In genomic region chr9:57835841-57836514, GRCm38 (mm10) we compare ENCODE assay signal across 8 mouse cellular contexts. TPM values are rescaled to one million over a fixed set of nuclear protein-coding genes. Genes with fewer than 3 reads are reported as not detected.
DNase-seq lines count a peak whose midpoint lies in the region; ATAC-seq and TF ChIP-seq lines count a peak whose summit lies in the region.

No protein-coding gene starts in this region.

- WGBS in heart, embryonic 14.5 days: under 1% methylated on average over 22 of the region's 22 CpGs
- 1% methylated on average over 22 of the region's 22 CpGs for WGBS in forebrain, postnatal 0 days
- WGBS in macrophage (ENCODE audit: missing documents): 7% methylated on average over 21 of the region's 22 CpGs

- peak overlapping the region; percentile 71 to 81 for H3K27ac ChIP-seq in heart, embryonic 14.5 days (replicated peaks in 1 of 2; ENCODE audit: control insufficient read depth in 1 of 2, insufficient read depth in 1 of 2, low read depth in 2 of 2, low read length in 2 of 2)
- no peak overlapping the region for H3K27ac ChIP-seq in MEL (ENCODE audit: control insufficient read depth, low read depth, low read length)
- H3K27ac ChIP-seq in forebrain, postnatal 0 days (ENCODE audit: low read depth, low read length): peak overlapping the region; percentile 51; the same call in 1 of the 2 replicates
- peak overlapping the region; percentile 62 for H3K27ac ChIP-seq in macrophage

- peaks cover 8 to 53% of the 10 kb centered on the region in 2 experiments for H3K4me1 ChIP-seq in heart, embryonic 14.5 days (ENCODE audit: control insufficient read depth in 2 of 2, insufficient read depth in 2 of 2, low read length in 2 of 2)
- H3K4me1 ChIP-seq in MEL (ENCODE audit: control insufficient read depth in 1 of 2, insufficient read depth in 2 of 2, low read length in 2 of 2): peaks cover 17 to 40% of the 10 kb centered on the region in 2 experiments
- peaks cover 17% of the 10 kb centered on the region; the same call in 1 of the 2 replicates for H3K4me1 ChIP-seq in forebrain, postnatal 0 days (ENCODE audit: insufficient read depth)

- H3K79me2 ChIP-seq in MEL (ENCODE audit: control insufficient read depth, insufficient read depth, low read length, poor library complexity): peaks cover 1% of the 10 kb centered on the region; the same call in 1 of the 2 replicates
- peaks cover 34% of the 10 kb centered on the region; the same call in 1 of the 2 replicates for H3K79me2 ChIP-seq in macrophage (ENCODE audit: inconsistent target)

- H3K9ac ChIP-seq in heart, embryonic 14.5 days (ENCODE audit: low read length): peak overlapping the region; percentile 85
- H3K9ac ChIP-seq in MEL (ENCODE audit: control insufficient read depth, low read depth, low read length, poor library complexity, severe bottlenecking): peak overlapping the region; percentile 73
- H3K9ac ChIP-seq in forebrain, postnatal 0 days: peak overlapping the region; percentile 67

- H3K27me3 ChIP-seq in heart, embryonic 14.5 days (ENCODE audit: control insufficient read depth, insufficient read depth, low read length): no peaks in the 10 kb centered on the region
- no peaks in the 10 kb centered on the region for H3K27me3 ChIP-seq in MEL (ENCODE audit: control insufficient read depth in 1 of 2, insufficient read depth in 2 of 2, low read length in 2 of 2)
- no peaks in the 10 kb centered on the region for H3K27me3 ChIP-seq in forebrain, postnatal 0 days (ENCODE audit: insufficient read depth, low read length)

- H3K4me3 ChIP-seq in heart, embryonic 14.5 days (ENCODE audit: control insufficient read depth in 1 of 2, insufficient read depth in 1 of 2, low read depth in 1 of 2, low read length in 2 of 2): peak overlapping the region; percentile 88 to 99
- H3K4me3 ChIP-seq in MEL (ENCODE audit: control insufficient read depth in 1 of 2, insufficient read depth in 1 of 2, low read depth in 2 of 2, low read length in 2 of 2) (peak overlapping the region; percentile 81 to 82), macrophage (ENCODE audit: inconsistent target) (peak overlapping the region; percentile 90)
- peak overlapping the region; percentile 80 for H3K4me3 ChIP-seq in forebrain, postnatal 0 days (ENCODE audit: low read depth, low read length)

- TF ChIP-seq RAD21 in MEL (IDR thresholded peaks at IDR 0.05; ENCODE audit: low read depth, low read length): no peak

- no peak for TF ChIP-seq CTCF in MEL (IDR thresholded peaks at IDR 0.05 in 2 of 3, conservative IDR thresholded peaks at IDR 0.05 in 1 of 3; ENCODE audit: control insufficient read depth in 1 of 3, insufficient read depth in 1 of 3, low read depth in 2 of 3, low read length in 3 of 3, poor library complexity in 1 of 3, severe bottlenecking in 1 of 3)
- no peak for TF ChIP-seq CTCF in forebrain, postnatal 0 days (IDR thresholded peaks at IDR 0.05; ENCODE audit: low read depth)

- intact Hi-C loops in heart, postnatal 25 days (cut with DNase I): no loop called here
- intact Hi-C loops in left cerebral cortex, postnatal 14 days (cut with DNase I): loop anchor here (5.0 kb wide), 1 partner anchor 76 kb away; the partner anchor contains the start of gene Ubl7

- no peak for TF ChIP-seq POLR2A in MEL (IDR thresholded peaks at IDR 0.05; ENCODE audit: control insufficient read depth in 1 of 2, insufficient read depth in 1 of 2, low read depth in 1 of 2, low read length in 2 of 2, poor library complexity in 1 of 2)

- no peak for ATAC-seq in heart, embryonic 14.5 days (ENCODE audit: insufficient number of reproducible peaks, insufficient read depth, low FRiP score, low read depth)
- ATAC-seq in forebrain, postnatal 0 days: no peak
- ATAC-seq in activated CD4-positive, CD25-positive, alpha-beta regulatory T cell, adult 4 months: no peak

- DNase-seq in heart, postnatal 25 days (ENCODE audit: low spot score): no peak
- peak; percentile 20 for DNase-seq in MEL (ENCODE audit: low read depth, low spot score)
- DNase-seq in forebrain, postnatal 0 days: no peak
- no peak for DNase-seq in right cerebral cortex, postnatal 4 days
- DNase-seq in left cerebral cortex, postnatal 14 days (ENCODE audit: low spot score in 2 of 2): no peak

- H3K4me2 ChIP-seq in heart, embryonic 14.5 days (ENCODE audit: low read length): peak overlapping the region; percentile 79
- H3K4me2 ChIP-seq in forebrain, postnatal 0 days (ENCODE audit: low read depth): peak overlapping the region; percentile 61

- TF ChIP-seq EP300 in MEL (IDR thresholded peaks at IDR 0.05; ENCODE audit: low read depth in 1 of 2, low read length in 2 of 2): no peak

- H3K9me3 ChIP-seq in heart, embryonic 14.5 days (ENCODE audit: control insufficient read depth, low read length): no peaks in the 10 kb centered on the region
- no peaks in the 10 kb centered on the region for H3K9me3 ChIP-seq in MEL (replicated peaks; ENCODE audit: insufficient read depth, low read length)
- no peaks in the 10 kb centered on the region for H3K9me3 ChIP-seq in forebrain, postnatal 0 days (ENCODE audit: low read length)

- peaks cover 5% of the 10 kb centered on the region; the same call in 1 of the 2 replicates for H3K36me3 ChIP-seq in heart, embryonic 14.5 days (ENCODE audit: control insufficient read depth, insufficient read depth, low read length)
- H3K36me3 ChIP-seq in MEL (ENCODE audit: control insufficient read depth in 1 of 2, insufficient read depth in 2 of 2, low read length in 2 of 2) (peaks cover 0 to 49% of the 10 kb centered on the region in 2 experiments; a peak in 2 of 4 replicates), macrophage (ENCODE audit: inconsistent target) (peaks cover 8% of the 10 kb centered on the region; the same call in 1 of the 2 replicates)
- H3K36me3 ChIP-seq in forebrain, postnatal 0 days (ENCODE audit: insufficient read depth): no peaks in the 10 kb centered on the region

TF ChIP-seq in MEL, 35 proteins besides CTCF, POLR2A, EP300 and RAD21:
- TF ChIP-seq ZNF384 (IDR thresholded peaks at IDR 0.05; ENCODE audit: low read depth, low read length) (no peak), ELF1 (IDR thresholded peaks at IDR 0.05; ENCODE audit: low read depth, low read length) (no peak), ZC3H11A (IDR thresholded peaks at IDR 0.05; ENCODE audit: low read depth, low read length) (no peak), ZMIZ1 (IDR thresholded peaks at IDR 0.05; ENCODE audit: low read depth, low read length) (no peak), ZKSCAN1 (IDR thresholded peaks at IDR 0.05; ENCODE audit: low read depth, low read length) (no peak), TCF12 (IDR thresholded peaks at IDR 0.05; ENCODE audit: low read depth, low read length) (no peak), RCOR1 (IDR thresholded peaks at IDR 0.05; ENCODE audit: low read depth, low read length) (no peak), E2F4 (IDR thresholded peaks at IDR 0.05; ENCODE audit: borderline replicate concordance, low read depth, low read length) (no peak), TBP (IDR thresholded peaks at IDR 0.05; ENCODE audit: low read depth, low read length) (no peak), CHD2 (IDR thresholded peaks at IDR 0.05; ENCODE audit: low read length) (no peak), BHLHE40 (IDR thresholded peaks at IDR 0.05; ENCODE audit: borderline replicate concordance, low read depth, low read length) (no peak), MYC (IDR thresholded peaks at IDR 0.05; ENCODE audit: low read depth, low read length) (no peak), UBTF (IDR thresholded peaks at IDR 0.05; ENCODE audit: borderline replicate concordance, insufficient read depth, low read depth, low read length) (no peak), NELFE (IDR thresholded peaks at IDR 0.05; ENCODE audit: low read depth, low read length) (no peak), USF2 (IDR thresholded peaks at IDR 0.05; ENCODE audit: borderline replicate concordance in 1 of 2, insufficient read depth in 1 of 2, low read depth in 1 of 2, low read length in 2 of 2) (no peak), MXI1 (IDR thresholded peaks at IDR 0.05; ENCODE audit: low read depth, low read length) (no peak), MAZ (IDR thresholded peaks at IDR 0.05; ENCODE audit: low read depth, low read length) (no peak), KAT2A (conservative IDR thresholded peaks at IDR 0.05; ENCODE audit: low read depth, low read length) (no peak), MEF2A (IDR thresholded peaks at IDR 0.05; ENCODE audit: extremely low read depth, insufficient replicate concordance, low read depth, low read length, poor library complexity, severe bottlenecking) (no peak), GATA1 (IDR thresholded peaks at IDR 0.05; ENCODE audit: low read depth, low read length) (no peak)

RNA-seq across cellular contexts. Expression of gene Arid3b, which starts 0.6 kb away (rescaled TPM):
- polyA plus RNA-seq in heart, embryonic 14.5 days (2014; fragmentation: Nextera tagmentation; extraction: Ambion mirVana): 8.1 and 8.8 TPM in 2 replicates
- 1 to 10 TPM; 2.9 to 5.7 TPM for total RNA-seq in heart, postnatal 25 days (2021)
- 2.1 and 2.3 TPM in 2 replicates for total RNA-seq in MEL (2012; rRNA removed)
- polyA plus RNA-seq in MEL (2012; ENCODE audit: insufficient read depth in 1 of 2, insufficient read length in 2 of 2, low read depth in 1 of 2, low replicate concordance in 2 of 2, missing spikeins in 1 of 2) (1 to 10 TPM in 1 of 2 experiments, not detected in 1; 7.4 TPM), macrophage (2018) (7.7 to 8.9 TPM (median 8.3 TPM) in 3 replicates)
- total RNA-seq in forebrain, postnatal 0 days (2014; rRNA removed): 4.7 and 5.5 TPM in 2 replicates
- polyA plus RNA-seq in forebrain, postnatal 0 days (2015; fragmentation: Nextera tagmentation; extraction: Ambion mirVana): 3.1 and 3.8 TPM in 2 replicates
- 100 to 1,000 TPM in 6 of 26 experiments, 10 to 100 TPM in 20; 24.9 to 136 (median 77.2) TPM for total RNA-seq in macrophage (2018; cell fraction: chromatin; rRNA removed)
- 10 to 100 TPM in 16 of 26 experiments, 1 to 10 TPM in 10; 4.7 to 20.4 (median 11.7) TPM for total RNA-seq in macrophage (2018; cell fraction: cytosol; rRNA removed)
- 10 to 100 TPM; 19.1 to 69.3 (median 46.8) TPM for total RNA-seq in macrophage (2018; cell fraction: nucleus; rRNA removed)
- polyA plus RNA-seq in activated CD4-positive, CD25-positive, alpha-beta regulatory T cell, adult 4 months (2017; shearing (Covaris generic)): 10 to 100 TPM; 23.3 to 26.5 TPM
- 10 to 100 TPM in 1 of 2 experiments, 1 to 10 TPM in 1; 9.6 to 10.7 TPM for total RNA-seq in left cerebral cortex, postnatal 14 days (2021)
